Mouse (Mus musculus): ENCODE measurements around the gene Gm9573. TPM values are rescaled to one million over a fixed set of nuclear protein-coding genes. Genes with fewer than 3 reads are reported as not detected.

Gm9573 gene
- polyA plus RNA-seq, 1 experiment from 2014 or later, result not detected

DNA sequence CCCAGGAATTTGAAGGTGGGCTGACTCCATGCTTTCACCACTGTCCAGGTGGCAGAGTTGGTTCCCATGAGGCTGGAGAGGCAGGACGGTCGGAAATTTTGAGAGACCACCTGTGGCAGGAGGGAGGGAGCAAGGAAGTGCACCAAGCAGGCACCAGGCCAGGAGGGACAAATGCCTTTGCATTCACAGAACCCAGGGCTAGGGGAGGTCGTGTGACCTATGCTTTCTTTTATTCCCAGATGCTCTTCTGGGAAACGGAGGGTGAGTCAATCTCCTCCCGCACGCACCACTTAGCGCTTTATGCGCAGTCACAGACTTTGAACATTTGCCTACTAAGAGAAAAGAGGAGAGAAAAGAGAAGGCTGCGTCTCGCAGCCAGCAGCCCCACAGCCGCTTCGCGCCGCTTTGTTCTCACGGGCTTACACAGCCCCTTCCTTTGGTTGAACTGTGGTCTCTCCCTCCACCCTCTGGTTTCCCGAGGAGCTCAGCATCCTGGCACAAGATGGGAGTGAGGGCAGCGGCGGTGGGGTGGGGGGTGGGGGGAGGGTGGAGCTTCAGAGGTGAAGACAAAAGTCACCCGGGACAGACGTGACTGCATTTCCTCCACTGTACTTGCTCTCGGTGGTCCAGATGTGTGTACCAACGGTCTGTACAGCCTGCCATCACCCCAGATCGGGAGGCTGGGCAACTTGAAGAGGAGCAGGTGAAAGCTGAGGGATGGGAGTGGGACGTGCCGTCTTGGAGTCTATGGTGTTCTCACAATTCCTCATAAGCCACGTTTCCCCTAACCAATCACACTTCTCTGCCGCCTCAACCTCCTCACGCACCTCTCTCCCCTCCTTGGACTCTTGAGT is 57.1 kb downstream of the Gm9573 start:
- 7% methylated on average over 28 of the region's 28 CpGs for WGBS
- Histone ChIP-seq H3K4me1 (replicated peaks; ENCODE audit: control insufficient read depth, insufficient read depth, low read length) (no peaks in the 10 kb centered on the region), H3K9ac (ENCODE audit: low read length) (peak overlapping the region; percentile 32; the same call in 1 of the 2 replicates), H3K4me2 (ENCODE audit: low read length) (peak overlapping the region; percentile 47), H3K9me3 (ENCODE audit: control insufficient read depth, low read length) (no peaks in the 10 kb centered on the region), H3K4me3 (ENCODE audit: low read depth, low read length) (peak overlapping the region; percentile 22), H3K36me3 (ENCODE audit: control insufficient read depth, insufficient read depth, low read length) (no peaks in the 10 kb centered on the region), H3K27ac (ENCODE audit: low read depth) (no peak overlapping the region), H3K27me3 (replicated peaks; ENCODE audit: control insufficient read depth, insufficient read depth, low read length) (peaks cover 21% of the 10 kb centered on the region)
- no peak for ATAC-seq (replicated peaks; ENCODE audit: low FRiP score, low TSS enrichment, low read depth)
- DNase-seq (ENCODE audit: low spot score), result no peak

Other genes starting within 250 kb of the Gm9573 start
- 2.5 and 4.4 TPM in 2 replicates for gene H2-Q4, start 247.0 kb downstream of the Gm9573 start, polyA plus RNA-seq (2014; fragmentation: Nextera tagmentation; extraction: Ambion mirVana)
- 2.0 and 2.1 TPM in 2 replicates for gene H2-Q6, start 201.8 kb downstream of the Gm9573 start, polyA plus RNA-seq (2014; fragmentation: Nextera tagmentation; extraction: Ambion mirVana)
- 8.1 and 9.0 TPM in 2 replicates for gene H2-Q7, start 187.5 kb downstream of the Gm9573 start, polyA plus RNA-seq (2014; fragmentation: Nextera tagmentation; extraction: Ambion mirVana)
- gene H2-Q10, start 156.5 kb downstream of the Gm9573 start, polyA plus RNA-seq (2014; fragmentation: Nextera tagmentation; extraction: Ambion mirVana), result 6.3 and 10.0 TPM in 2 replicates
- 0.13 TPM in 1 of 2 replicates, not detected in the other for gene Pou5f1, start 120.6 kb downstream of the Gm9573 start, polyA plus RNA-seq (2014; fragmentation: Nextera tagmentation; extraction: Ambion mirVana)
- 68.7 and 79.4 TPM in 2 replicates for gene Tcf19, start 109.8 kb downstream of the Gm9573 start, polyA plus RNA-seq (2014; fragmentation: Nextera tagmentation; extraction: Ambion mirVana)
- 13.6 and 15.9 TPM in 2 replicates for gene Cchcr1, start 109.5 kb downstream of the Gm9573 start, polyA plus RNA-seq (2014; fragmentation: Nextera tagmentation; extraction: Ambion mirVana)
- gene Psors1c2, start 93.4 kb downstream of the Gm9573 start, polyA plus RNA-seq (2014; fragmentation: Nextera tagmentation; extraction: Ambion mirVana), result 0.36 and 0.66 TPM in 2 replicates
- gene Cdsn, start 74.5 kb downstream of the Gm9573 start, polyA plus RNA-seq (2014; fragmentation: Nextera tagmentation; extraction: Ambion mirVana), result 0.11 and 0.12 TPM in 2 replicates
- not detected in 2 replicates for gene 2300002M23Rik, start 59.2 kb downstream of the Gm9573 start, polyA plus RNA-seq (2014; fragmentation: Nextera tagmentation; extraction: Ambion mirVana)
- 3.3 and 3.6 TPM in 2 replicates for gene Sfta2, start 25.1 kb downstream of the Gm9573 start, polyA plus RNA-seq (2014; fragmentation: Nextera tagmentation; extraction: Ambion mirVana)
- gene Mucl3, start 17.1 kb upstream of the Gm9573 start, polyA plus RNA-seq (2014; fragmentation: Nextera tagmentation; extraction: Ambion mirVana), result 0.39 and 0.77 TPM in 2 replicates
- 16.0 and 18.1 TPM in 2 replicates for gene Vars2, start 41.0 kb upstream of the Gm9573 start, polyA plus RNA-seq (2014; fragmentation: Nextera tagmentation; extraction: Ambion mirVana)
- gene Gtf2h4, start 47.1 kb upstream of the Gm9573 start, polyA plus RNA-seq (2014; fragmentation: Nextera tagmentation; extraction: Ambion mirVana), result 47.2 and 49.9 TPM in 2 replicates
- gene Ddr1, start 78.0 kb upstream of the Gm9573 start, polyA plus RNA-seq (2014; fragmentation: Nextera tagmentation; extraction: Ambion mirVana), result 44.6 and 45.1 TPM in 2 replicates
- 4.4 and 5.1 TPM in 2 replicates for gene Ier3, start 195.0 kb upstream of the Gm9573 start, polyA plus RNA-seq (2014; fragmentation: Nextera tagmentation; extraction: Ambion mirVana)
- 42.5 and 48.5 TPM in 2 replicates for gene Flot1, start 196.6 kb upstream of the Gm9573 start, polyA plus RNA-seq (2014; fragmentation: Nextera tagmentation; extraction: Ambion mirVana)
- 923 and 1,006 TPM in 2 replicates for gene Tubb5, start 211.7 kb upstream of the Gm9573 start, polyA plus RNA-seq (2014; fragmentation: Nextera tagmentation; extraction: Ambion mirVana)
- 16.6 and 17.8 TPM in 2 replicates for gene Mdc1, start 214.9 kb upstream of the Gm9573 start, polyA plus RNA-seq (2014; fragmentation: Nextera tagmentation; extraction: Ambion mirVana)
- 62.6 and 69.3 TPM in 2 replicates for gene Nrm, start 234.7 kb upstream of the Gm9573 start, polyA plus RNA-seq (2014; fragmentation: Nextera tagmentation; extraction: Ambion mirVana)
- gene Ppp1r18, start 239.0 kb upstream of the Gm9573 start, polyA plus RNA-seq (2014; fragmentation: Nextera tagmentation; extraction: Ambion mirVana), result 21.2 and 23.2 TPM in 2 replicates